Mouse (Mus musculus): Measurements from ENCODE around the gene Becn1.

GRCm38 (mm10) chr11:101236782-101237181 lies 65.3 kb downstream of the Becn1 start:
- TF ChIP-seq CTCF (IDR thresholded peaks at IDR 0.05; ENCODE audit: control insufficient read depth, insufficient read depth, insufficient read length) (no peak), MYOG (IDR thresholded peaks at IDR 0.05; ENCODE audit: control insufficient read depth, extremely low read depth, insufficient read length) (no peak), CEBPB (IDR thresholded peaks at IDR 0.05; ENCODE audit: low read depth) (no peak), MAX (IDR thresholded peaks at IDR 0.05) (no peak)
